In the genomic region with DNA sequence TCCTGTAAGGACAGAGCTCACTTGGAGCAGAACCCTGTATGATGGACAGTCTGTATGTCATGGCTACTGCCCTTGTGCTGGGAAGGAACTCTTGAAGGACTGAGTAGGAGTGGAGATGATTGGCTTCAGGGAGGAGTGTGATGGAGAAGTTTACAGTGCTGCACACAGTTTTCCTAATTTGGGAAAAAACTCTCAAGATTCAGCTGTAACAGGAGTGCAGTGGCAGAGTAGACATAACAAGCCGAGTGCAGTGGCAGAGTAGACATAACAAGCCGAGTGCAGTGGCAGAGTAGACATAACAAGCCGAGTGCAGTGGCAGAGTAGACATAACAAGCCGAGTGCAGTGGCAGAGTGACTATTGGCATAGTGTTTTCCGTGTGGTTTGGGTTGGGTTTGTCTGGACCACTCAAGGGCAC, we compare ENCODE assay signal across 7 mouse cellular contexts. TPM values are rescaled to one million over a fixed set of nuclear protein-coding genes. Genes with fewer than 3 reads are reported as not detected.
A peak's percentile ranks its signal among the peaks of the same experiment; 100 is the strongest.
DNase-seq lines count a peak whose midpoint lies in the region; ATAC-seq and TF ChIP-seq lines count a peak whose summit lies in the region.
"Not testable (repeated sequence)": the region's sequence is repeated elsewhere in the genome, so short reads cannot be mapped to it uniquely, and the experiment has no call there.

No protein-coding gene starts in this region.

- peak; percentile 48 for DNase-seq in brain, embryonic 14.5 days (ENCODE audit: low read depth)
- DNase-seq in heart, embryonic 10.5 days (ENCODE audit: low spot score); limb, embryonic 11.5 days (ENCODE audit: low spot score); midbrain, postnatal 0 days (ENCODE audit: low spot score): not testable (repeated sequence)

- ATAC-seq in hindbrain, embryonic 16.5 days: peak; percentile 66
- ATAC-seq in limb, embryonic 11.5 days (ENCODE audit: insufficient number of reproducible peaks, low FRiP score, low TSS enrichment, low read depth): not testable (repeated sequence)
- ATAC-seq in midbrain, postnatal 0 days (ENCODE audit: low FRiP score): peak; percentile 49; the same call in 1 of the 2 replicates

- H3K27ac ChIP-seq in embryonic fibroblast, embryonic 13.5 days (ENCODE audit: insufficient read depth, low read length): peak overlapping the region; percentile 69
- H3K27ac ChIP-seq in heart, embryonic 10.5 days: peak overlapping the region; percentile 29; the same call in 1 of the 2 replicates
- not testable (repeated sequence) for H3K27ac ChIP-seq in hindbrain, embryonic 16.5 days (ENCODE audit: low read depth, low read length); limb, embryonic 11.5 days (replicated peaks; ENCODE audit: low read depth, low read length); midbrain, postnatal 0 days (ENCODE audit: low read depth, low read length)

- not testable (repeated sequence) for H3K4me1 ChIP-seq in embryonic fibroblast, embryonic 13.5 days (ENCODE audit: control insufficient read depth, insufficient read depth, low read length); hindbrain, embryonic 16.5 days (ENCODE audit: control insufficient read depth, insufficient read depth, low read depth, low read length); limb, embryonic 11.5 days (ENCODE audit: control insufficient read depth, insufficient read depth, low read length); midbrain, postnatal 0 days (ENCODE audit: insufficient read depth, low read length)
- peaks cover 13% of the 10 kb centered on the region for H3K4me1 ChIP-seq in heart, embryonic 10.5 days
- H3K4me1 ChIP-seq in megakaryocyte, embryonic 14.5 days: peaks cover 50% of the 10 kb centered on the region

- WGBS in heart, embryonic 10.5 days: 51% methylated on average over 5 of the region's 5 CpGs
- WGBS in hindbrain, embryonic 16.5 days: 53% methylated on average over 5 of the region's 5 CpGs
- 60% methylated on average over 5 of the region's 5 CpGs for WGBS in limb, embryonic 11.5 days
- 44% methylated on average over 5 of the region's 5 CpGs for WGBS in midbrain, postnatal 0 days

- not testable (repeated sequence) for H3K4me3 ChIP-seq in embryonic fibroblast, embryonic 13.5 days (ENCODE audit: insufficient read depth, low read length); heart, embryonic 10.5 days; limb, embryonic 11.5 days (ENCODE audit: low read depth, low read length); midbrain, postnatal 0 days (ENCODE audit: low read depth, low read length)
- H3K4me3 ChIP-seq in hindbrain, embryonic 16.5 days (ENCODE audit: low read length): peak overlapping the region; percentile 19; the same call in 1 of the 2 replicates
- peak overlapping the region; percentile 7 for H3K4me3 ChIP-seq in megakaryocyte, embryonic 14.5 days (replicated peaks)

- not testable (repeated sequence) for H3K36me3 ChIP-seq in heart, embryonic 10.5 days; hindbrain, embryonic 16.5 days (ENCODE audit: control insufficient read depth, insufficient read depth, low read length); limb, embryonic 11.5 days (ENCODE audit: control insufficient read depth, insufficient read depth, low read length); midbrain, postnatal 0 days (ENCODE audit: insufficient read depth, low read length)
- H3K36me3 ChIP-seq in megakaryocyte, embryonic 14.5 days (replicated peaks; ENCODE audit: low read length): peaks cover 75% of the 10 kb centered on the region

- TF ChIP-seq CTCF in brain, embryonic 14.5 days (IDR thresholded peaks at IDR 0.05; ENCODE audit: borderline replicate concordance, extremely low read depth, insufficient read depth, insufficient read length); embryonic fibroblast, embryonic 13.5 days (IDR thresholded peaks at IDR 0.05; ENCODE audit: borderline replicate concordance, insufficient read depth, low read length); midbrain, postnatal 0 days (IDR thresholded peaks at IDR 0.05): not testable (repeated sequence)

- not testable (repeated sequence) for H3K9me3 ChIP-seq in heart, embryonic 10.5 days; hindbrain, embryonic 16.5 days (ENCODE audit: control insufficient read depth, low read length); limb, embryonic 11.5 days (ENCODE audit: control insufficient read depth, low read length); megakaryocyte, embryonic 14.5 days; midbrain, postnatal 0 days (ENCODE audit: low read length)

- peak overlapping the region; percentile 44 for H3K4me2 ChIP-seq in hindbrain, embryonic 16.5 days (ENCODE audit: low read length)
- peak overlapping the region; percentile 29; the same call in 1 of the 2 replicates for H3K4me2 ChIP-seq in limb, embryonic 11.5 days (ENCODE audit: low read depth, severe bottlenecking)
- peak overlapping the region; percentile 35 for H3K4me2 ChIP-seq in midbrain, postnatal 0 days (ENCODE audit: low read depth, low read length, poor library complexity, severe bottlenecking)

- H3K9ac ChIP-seq in hindbrain, embryonic 16.5 days (ENCODE audit: low read depth, low read length); limb, embryonic 11.5 days (ENCODE audit: low read length); midbrain, postnatal 0 days (replicated peaks; ENCODE audit: low read length, poor library complexity, severe bottlenecking): not testable (repeated sequence)

- not testable (repeated sequence) for H3K27me3 ChIP-seq in heart, embryonic 10.5 days (ENCODE audit: insufficient read depth, poor library complexity, severe bottlenecking); hindbrain, embryonic 16.5 days (replicated peaks; ENCODE audit: control insufficient read depth, insufficient read depth, low read length); limb, embryonic 11.5 days (ENCODE audit: control insufficient read depth, insufficient read depth, low read length); megakaryocyte, embryonic 14.5 days (replicated peaks); midbrain, postnatal 0 days (ENCODE audit: insufficient read depth, low read length)

- not testable (repeated sequence) for TF ChIP-seq POLR2A in brain, embryonic 14.5 days (IDR thresholded peaks at IDR 0.05; ENCODE audit: borderline replicate concordance, extremely low read depth, insufficient read depth, insufficient read length, poor library complexity, severe bottlenecking)
- 0 out of 2 replicates have a peak, but pooled peaks have one; percentile 29 for TF ChIP-seq POLR2A in embryonic fibroblast, embryonic 13.5 days (IDR thresholded peaks at IDR 0.05; ENCODE audit: low read depth, low read length)

RNA-seq across cellular contexts. Expression of a gene that starts 58.2 kb away (rescaled TPM):
- polyA plus RNA-seq in brain, embryonic 14.5 days (2012; rRNA removed): 25.6 and 27.3 TPM in 2 replicates
- 4.5 and 4.7 TPM in 2 replicates for polyA plus RNA-seq in embryonic fibroblast, embryonic 13.5 days (2011; ENCODE audit: insufficient read length, low read depth, missing spikeins)
- 4.9 and 5.5 TPM in 2 replicates for polyA plus RNA-seq in heart, embryonic 10.5 days (2016; fragmentation: Nextera tagmentation; extraction: Ambion mirVana)
- 11.8 and 12.5 TPM in 2 replicates for polyA plus RNA-seq in hindbrain, embryonic 16.5 days (2015; fragmentation: Nextera tagmentation; extraction: Ambion mirVana)
- 4.7 and 5.8 TPM in 2 replicates for polyA plus RNA-seq in limb, embryonic 11.5 days (2014; fragmentation: Nextera tagmentation; extraction: Ambion mirVana)
- 0.44 TPM in 1 of 2 replicates, not detected in the other for polyA plus RNA-seq in megakaryocyte, embryonic 14.5 days (2012; ENCODE audit: insufficient read depth, low replicate concordance)
- 14.3 and 22.3 TPM in 2 replicates for total RNA-seq in midbrain, postnatal 0 days (2014; rRNA removed)
- polyA plus RNA-seq in midbrain, postnatal 0 days (2015; fragmentation: Nextera tagmentation; extraction: Ambion mirVana): 6.7 and 6.8 TPM in 2 replicates

RNA-seq across cellular contexts. Expression of a gene that starts 58.2 kb away (rescaled TPM):
- polyA plus RNA-seq in brain, embryonic 14.5 days (2012; rRNA removed): 88.8 and 95.2 TPM in 2 replicates
- 69.2 and 75.1 TPM in 2 replicates for polyA plus RNA-seq in embryonic fibroblast, embryonic 13.5 days (2011; ENCODE audit: insufficient read length, low read depth, missing spikeins)
- 150 TPM in 2 replicates for polyA plus RNA-seq in heart, embryonic 10.5 days (2016; fragmentation: Nextera tagmentation; extraction: Ambion mirVana)
- 201 and 227 TPM in 2 replicates for polyA plus RNA-seq in hindbrain, embryonic 16.5 days (2015; fragmentation: Nextera tagmentation; extraction: Ambion mirVana)
- polyA plus RNA-seq in limb, embryonic 11.5 days (2014; fragmentation: Nextera tagmentation; extraction: Ambion mirVana): 169 and 176 TPM in 2 replicates
- polyA plus RNA-seq in megakaryocyte, embryonic 14.5 days (2012; ENCODE audit: insufficient read depth, low replicate concordance): 3.9 TPM in 1 of 2 replicates, not detected in the other
- 48.7 and 68.7 TPM in 2 replicates for total RNA-seq in midbrain, postnatal 0 days (2014; rRNA removed)
- 236 and 243 TPM in 2 replicates for polyA plus RNA-seq in midbrain, postnatal 0 days (2015; fragmentation: Nextera tagmentation; extraction: Ambion mirVana)

Comparison
In these comparisons a context has a peak if more than half of its experiments do, and no peak if none do; other contexts are left out.
1. RNA of a gene that starts 58.2 kb away (polyA plus RNA-seq): 236 to 243 TPM in midbrain, postnatal 0 days, 201 to 227 TPM in hindbrain, embryonic 16.5 days, 169 to 176 TPM in limb, embryonic 11.5 days, 150 TPM in heart, embryonic 10.5 days, 88.8 to 95.2 TPM in brain, embryonic 14.5 days and 69.2 to 75.1 TPM in embryonic fibroblast, embryonic 13.5 days; 3.9 TPM in megakaryocyte, embryonic 14.5 days; every median in the first group is over 10 times any median in the second.
2. Peak in every context shown above with its lines, with median percentiles within 50 percentile points of each other: H3K4me2 ChIP-seq.